Mouse (Mus musculus): ENCODE measurements around the gene Inpp1. TPM values are rescaled to one million over a fixed set of nuclear protein-coding genes. Genes with fewer than 3 reads are reported as not detected.

Inpp1 gene
- polyA plus RNA-seq, 2 experiments from 2014 or later: 94.9 to 141 TPM

GRCm38 (mm10) chr1:52792701-52793100, 24.8 kb downstream of the Inpp1 start:
- ATAC-seq: no peak

GRCm38 (mm10) chr1:52787254-52787653, 30.2 kb downstream of the Inpp1 start:
- no peak for ATAC-seq

DNA sequence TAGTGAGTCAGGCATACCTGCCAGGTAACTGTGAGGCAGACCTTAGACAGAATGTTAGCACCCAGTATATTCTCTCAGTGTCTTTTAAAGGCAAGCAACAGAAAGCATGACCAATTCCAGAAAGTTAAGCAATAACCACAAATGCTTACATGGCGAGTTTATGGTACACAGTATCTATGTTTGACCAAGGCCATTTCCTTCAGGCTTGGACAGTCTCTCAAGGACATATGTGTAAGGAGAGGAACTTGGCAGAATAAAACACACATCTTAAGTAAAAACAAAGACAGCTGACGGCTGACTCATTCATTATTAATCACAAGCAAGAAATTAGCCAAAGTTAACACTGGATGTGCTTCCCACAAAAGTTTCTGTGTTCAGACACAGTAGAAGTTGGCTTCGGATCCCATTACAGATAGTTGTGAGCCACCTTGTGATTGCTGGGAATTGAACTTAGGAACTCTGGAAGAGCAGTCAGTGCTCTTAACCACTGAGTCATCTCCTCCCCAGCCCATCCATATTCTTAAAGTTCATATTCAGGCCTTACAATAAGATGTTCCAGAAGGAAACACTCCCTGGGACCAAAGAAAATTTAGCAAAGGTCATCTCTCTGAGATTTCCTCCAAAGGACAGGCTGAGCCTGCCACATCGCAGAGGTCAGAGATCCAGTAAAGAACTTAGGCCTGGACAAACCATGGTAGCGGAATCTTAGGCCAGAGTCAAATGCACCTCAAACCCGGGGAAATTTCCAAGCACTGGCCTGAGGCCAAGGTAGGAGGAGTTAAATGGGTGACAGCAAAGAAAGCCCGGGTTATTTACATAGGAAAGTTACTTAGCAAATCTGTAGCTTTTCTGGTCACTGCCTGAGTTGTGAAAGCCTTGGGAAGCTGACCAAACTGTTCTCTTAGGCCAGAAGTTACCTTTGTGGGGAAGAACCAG, 52.0 kb downstream of the Inpp1 start:
- ATAC-seq: no peak

- ATAC-seq: peak; percentile 73
Observed at GRCm38 (mm10) chr1:52763894-52764809, 53.3 kb downstream of the Inpp1 start.

DNA sequence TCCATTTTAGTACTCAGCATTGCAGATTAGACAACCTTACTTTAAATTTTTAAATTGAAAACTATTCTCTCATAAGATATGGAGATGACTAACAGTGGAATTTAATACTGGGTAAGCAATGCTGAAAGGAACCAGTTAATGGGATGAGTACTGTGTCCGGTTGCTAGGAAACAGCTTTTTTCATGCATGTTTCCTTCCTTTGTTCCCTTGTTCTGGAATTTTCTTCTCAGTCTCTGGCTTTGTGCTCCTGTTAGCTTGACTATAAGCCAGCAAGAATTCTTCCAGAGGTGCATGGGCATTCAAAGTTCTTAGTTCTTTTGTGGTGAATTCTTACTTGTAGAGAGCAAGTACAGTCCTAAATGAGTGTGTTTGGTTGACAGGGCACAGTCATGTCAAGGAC, 59.3 kb downstream of the Inpp1 start:
- ATAC-seq: no peak

- ATAC-seq: no peak
Observed at GRCm38 (mm10) chr1:52754331-52754730, 63.2 kb downstream of the Inpp1 start.

GRCm38 (mm10) chr1:52753828-52754227, 63.7 kb downstream of the Inpp1 start:
- ATAC-seq: no peak

DNA sequence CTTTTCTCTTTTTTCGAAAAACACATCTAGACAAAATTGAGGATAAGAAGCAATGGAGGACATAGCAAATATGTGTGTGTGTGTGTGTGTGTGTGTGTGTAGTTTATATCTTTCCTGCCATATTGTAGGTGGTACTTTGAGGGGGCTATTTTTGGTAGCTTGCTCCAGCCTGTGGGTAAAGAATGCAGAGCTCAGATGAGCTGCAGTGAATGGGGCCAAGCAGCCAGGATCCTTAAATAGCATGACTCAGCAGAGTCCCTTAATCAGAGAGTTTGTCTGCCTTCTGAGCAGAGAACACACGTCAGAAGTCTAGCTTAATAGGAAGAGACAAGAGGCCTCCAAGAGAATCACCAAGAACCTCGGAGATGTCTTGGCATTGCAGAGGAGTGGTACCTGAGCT, 64.8 kb downstream of the Inpp1 start:
- no peak for ATAC-seq

- no peak for ATAC-seq
Observed at GRCm38 (mm10) chr1:52751634-52752033, 65.9 kb downstream of the Inpp1 start.

DNA sequence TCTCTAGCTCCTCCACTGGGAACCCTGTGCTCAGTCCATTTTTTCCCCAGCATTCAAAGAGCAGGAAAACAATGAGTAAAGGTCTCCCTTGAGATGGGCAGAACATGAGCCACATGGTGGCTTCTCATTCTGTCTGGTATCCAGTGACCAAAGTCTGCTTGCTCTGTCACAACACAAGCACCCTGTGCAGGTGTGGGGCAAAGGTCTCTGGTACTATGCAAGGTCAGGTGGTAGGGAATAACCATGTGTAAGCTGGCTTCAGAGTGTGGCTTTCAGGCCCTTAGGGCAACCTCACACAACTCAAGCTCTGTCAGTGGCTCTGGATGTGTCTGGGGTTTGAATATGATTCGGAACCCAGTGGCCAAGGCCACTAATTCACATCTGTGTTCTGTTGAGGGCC, 67.5 kb downstream of the Inpp1 start:
- ATAC-seq: no peak

- ATAC-seq: peak; percentile 88
Observed at GRCm38 (mm10) chr1:52748260-52748659, 69.2 kb downstream of the Inpp1 start.

DNA sequence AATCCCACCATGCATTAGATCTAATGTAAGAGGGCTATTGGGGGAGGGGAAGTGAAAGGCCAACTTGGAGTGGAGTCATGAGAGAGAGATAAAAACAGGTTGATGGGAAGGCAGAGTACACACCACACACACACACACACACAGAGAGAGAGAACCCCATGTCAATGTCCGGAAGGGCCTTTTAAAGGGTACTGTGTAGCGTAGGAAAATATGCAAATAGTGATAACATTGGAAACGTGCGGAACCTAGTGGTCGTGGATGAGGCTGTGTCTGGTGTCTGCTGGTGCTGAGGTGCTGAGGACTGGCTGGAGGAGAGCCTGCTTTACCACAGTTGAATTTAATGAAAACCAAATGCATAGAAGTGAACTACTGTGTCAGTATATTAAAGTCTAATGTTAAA, 74.9 kb downstream of the Inpp1 start:
- no peak for ATAC-seq

Other genes starting within 250 kb of the Inpp1 start
- gene Nemp2, start 187.0 kb downstream of the Inpp1 start, polyA plus RNA-seq (2017; shearing (Covaris generic)): 10 to 100 TPM; 28.7 to 37.3 TPM
- 1 to 10 TPM; 4.5 to 5.2 TPM for gene Mfsd6, start 90.2 kb downstream of the Inpp1 start, polyA plus RNA-seq (2017; shearing (Covaris generic))
- gene Hibch, start 27.2 kb upstream of the Inpp1 start, polyA plus RNA-seq (2017; shearing (Covaris generic)): 10 to 100 TPM; 26.4 to 27.5 TPM
- gene 1700019D03Rik, start 202.5 kb upstream of the Inpp1 start, polyA plus RNA-seq (2017; shearing (Covaris generic)): 1 to 10 TPM; 6.1 to 7.6 TPM
- under 1 TPM in 1 of 2 experiments, not detected in 1; 0.23 TPM for gene Mstn, start 244.0 kb upstream of the Inpp1 start, polyA plus RNA-seq (2017; shearing (Covaris generic))